Mouse (Mus musculus) midbrain, postnatal 0 days (tissue): ENCODE measurements at regions not wholly inside any gene's neighbourhood (a gene's known extent, or its start where the extent isn't known, plus 50 kb on each side); places are given as distances from the start of the nearest gene placed in this dataset.

Experiments
- ATAC-seq: fragments of 200-750 bp; cut with Nextera tagmentation; 2 replicates; pipeline ENCODE4 v1.8.0; 2017; ENCODE audit warnings: moderate number of reproducible peaks, mild to moderate bottlenecking, moderate TSS enrichment, moderate library complexity; ENCODE audit not compliant: low FRiP score
- DNase-seq: peaks from one replicate; pipeline ENCODE4 v3.0.0-alpha.2; 2015; ENCODE audit warnings: low spot score
- H3K27ac ChIP-seq: fragments of 300-500 bp; sonication (generic); 2 replicates; pipeline ENCODE4 v1.5.1; 2014; ENCODE audit warnings: low read depth, mild to moderate bottlenecking, low read length, mixed read lengths
- H3K27me3 ChIP-seq: fragments of 300-500 bp; sonication (generic); 2 replicates; pipeline ENCODE4 v1.6.1; 2014; ENCODE audit warnings: low read length, control low read depth, mixed read lengths; ENCODE audit not compliant: insufficient read depth
- H3K36me3 ChIP-seq: fragments of 300-500 bp; sonication (generic); 2 replicates; pipeline ENCODE4 v1.6.1; 2014; ENCODE audit warnings: low read length, control low read depth, mixed read lengths; ENCODE audit not compliant: insufficient read depth
- H3K4me1 ChIP-seq: fragments of 300-500 bp; sonication (generic); 2 replicates; pipeline ENCODE4 v1.6.1; 2014; ENCODE audit warnings: mild to moderate bottlenecking, control low read depth, antibody characterized with exemption, low read length, mixed read lengths; ENCODE audit not compliant: insufficient read depth
- H3K4me2 ChIP-seq: fragments of 300-500 bp; sonication (generic); 2 replicates; pipeline ENCODE4 v1.6.1; 2014; ENCODE audit warnings: low read depth, mild to moderate bottlenecking, low read length, mixed read lengths; ENCODE audit not compliant: poor library complexity, severe bottlenecking
- H3K4me3 ChIP-seq: fragments of 300-500 bp; sonication (generic); 2 replicates; pipeline ENCODE4 v1.5.1; 2014; ENCODE audit warnings: low read depth, mild to moderate bottlenecking, low read length, moderate library complexity
- H3K9ac ChIP-seq: fragments of 300-500 bp; sonication (generic); replicated peaks from 2 replicates; pipeline ENCODE4 v1.6.1; 2014; ENCODE audit warnings: mild to moderate bottlenecking, low read length, moderate library complexity, mixed read lengths; ENCODE audit not compliant: poor library complexity, severe bottlenecking
- H3K9me3 ChIP-seq: fragments of 300-500 bp; sonication (generic); 2 replicates; pipeline ENCODE4 v1.6.1; 2016; ENCODE audit warnings: low read length, control low read depth
- CTCF ChIP-seq: IDR thresholded peaks from 2 replicates; pipeline ENCODE4 v1.5.1; 2016; ENCODE audit warnings: antibody characterized with exemption, mild to moderate bottlenecking
- WGBS: fragments of 180-500 bp; shearing (Covaris S2); extraction: QIAGEN DNeasy Blood & Tissue Kit; methylation state at CpG from one replicate; pipeline ENCODE4 v1.1.7; 2014; 5-methylcytosine and 5-hydroxymethylcytosine counted together

DNA sequence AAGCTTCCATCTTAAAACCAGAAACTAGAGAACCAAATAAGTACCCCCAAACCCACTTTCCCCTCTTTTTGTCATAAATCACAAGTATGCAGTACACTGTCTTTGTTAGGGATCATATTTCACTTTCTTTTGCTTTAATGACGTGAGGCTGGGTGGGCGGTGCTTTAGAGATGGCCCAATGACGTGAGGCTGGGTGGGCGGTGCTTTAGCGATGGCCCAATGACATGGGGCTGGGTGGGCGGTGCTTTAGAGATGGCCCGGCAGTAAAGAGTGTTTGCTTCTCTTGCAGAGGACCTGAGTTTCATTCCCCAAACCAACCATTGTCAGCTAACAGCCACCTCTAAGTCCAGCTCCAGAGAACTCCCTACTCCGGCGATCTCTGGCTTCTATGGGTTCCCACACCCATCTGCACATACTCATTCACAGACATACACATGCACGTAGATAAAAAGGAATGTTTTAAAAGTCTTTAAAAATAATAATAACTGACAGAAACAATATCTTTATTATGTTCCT lies 59.2 kb upstream of the Siah3 start:
- ATAC-seq (no peak), DNase-seq (no peak)
- Histone ChIP-seq H3K36me3 (no peaks in the 10 kb centered on the region), H3K4me2 (no peak overlapping the region), H3K9me3 (no peaks in the 10 kb centered on the region), H3K27me3 (no peaks in the 10 kb centered on the region), H3K4me3 (no peak overlapping the region), H3K4me1 (0 out of 2 replicates have a peak, but pooled peaks cover 2% of the 10 kb centered on the region), H3K27ac (no peak overlapping the region), H3K9ac (no peak overlapping the region)
- TF ChIP-seq CTCF: no peak
- 91% methylated on average over 10 of the region's 10 CpGs for WGBS

DNA sequence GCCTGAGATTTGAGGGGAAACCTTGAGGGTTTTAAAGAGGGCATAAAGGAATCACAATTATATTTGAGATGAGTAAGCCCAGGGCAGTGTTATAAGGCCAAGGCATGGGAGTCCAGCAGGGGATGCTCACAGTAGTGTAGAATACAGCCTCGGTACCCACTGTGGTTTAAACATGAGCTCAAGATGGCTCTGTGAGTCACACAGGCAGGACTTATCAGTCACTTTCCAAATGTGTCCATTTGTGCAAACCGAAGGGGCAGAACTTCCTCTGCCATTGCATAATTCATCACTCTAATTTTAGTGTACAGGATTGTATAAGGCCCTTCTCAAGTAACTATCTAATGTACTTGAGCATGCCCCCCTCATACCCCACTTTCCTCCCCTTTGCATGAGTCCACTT lies 56.1 kb upstream of the Siah3 start:
- 74% methylated on average over 2 of the region's 2 CpGs for WGBS
- H3K9me3 ChIP-seq: no peaks in the 10 kb centered on the region
- no peak overlapping the region for H3K4me2 ChIP-seq
- no peak for TF ChIP-seq CTCF
- no peaks in the 10 kb centered on the region for H3K36me3 ChIP-seq
- H3K27ac ChIP-seq: no peak overlapping the region
- DNase-seq (no peak), ATAC-seq (no peak)
- no peak overlapping the region for H3K9ac ChIP-seq
- H3K27me3 ChIP-seq: no peaks in the 10 kb centered on the region
- 0 out of 2 replicates have a peak, but pooled peaks cover 1% of the 10 kb centered on the region for H3K4me1 ChIP-seq
- H3K4me3 ChIP-seq: no peak overlapping the region

DNA sequence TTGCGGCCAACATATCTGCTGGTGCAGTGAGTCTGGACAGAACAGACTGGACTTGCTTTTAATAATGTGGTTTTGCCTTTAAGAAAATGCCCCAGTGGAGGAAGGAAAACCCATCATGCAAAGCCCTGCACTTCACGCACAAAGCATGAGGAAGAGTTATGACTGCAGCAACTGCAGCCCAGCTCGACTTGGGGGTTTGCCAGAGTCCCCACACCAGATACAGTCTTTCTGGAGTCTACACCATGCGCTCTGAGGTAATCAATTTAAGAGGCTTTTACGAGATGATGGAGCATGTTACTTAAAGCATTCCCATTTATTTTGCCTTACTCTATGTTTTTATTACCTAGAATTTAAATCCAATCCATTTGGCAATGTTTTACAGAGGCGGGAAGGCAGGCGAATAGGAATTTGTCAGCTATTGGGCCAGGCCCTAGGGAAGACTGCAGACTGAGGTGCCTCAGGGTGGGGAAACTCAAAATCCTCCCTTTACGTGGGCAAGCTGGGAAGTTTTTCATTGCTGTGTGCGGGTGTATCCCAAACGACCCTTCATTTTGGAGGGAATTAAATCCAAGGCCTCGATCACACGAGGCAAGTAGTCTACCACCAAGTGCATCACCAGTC lies 53.2 kb upstream of the Siah3 start:
- DNase-seq: peak; percentile 42
- H3K9me3 ChIP-seq: no peaks in the 10 kb centered on the region
- no peak overlapping the region for H3K4me2 ChIP-seq
- H3K9ac ChIP-seq: no peak overlapping the region
- no peak overlapping the region for H3K27ac ChIP-seq
- H3K36me3 ChIP-seq: no peaks in the 10 kb centered on the region
- ATAC-seq: no peak
- no peak overlapping the region for H3K4me3 ChIP-seq
- no peaks in the 10 kb centered on the region for H3K27me3 ChIP-seq
- TF ChIP-seq CTCF: no peak
- 87% methylated on average over 12 of the region's 12 CpGs for WGBS
- no peaks in the 10 kb centered on the region for H3K4me1 ChIP-seq
